Mouse (Mus musculus): ENCODE results near the gene Itfg2. TPM values are rescaled to one million over a fixed set of nuclear protein-coding genes. Genes with fewer than 3 reads are reported as not detected.

Gene Itfg2
- polyA plus RNA-seq, 1 experiment from 2014 or later, result 35.7 TPM

- Histone ChIP-seq H3K4me2 (ENCODE audit: low read length) (peak overlapping the region; percentile 82), H3K9ac (ENCODE audit: low read depth, low read length) (peak overlapping the region; percentile 98), H3K27me3 (replicated peaks; ENCODE audit: control insufficient read depth, insufficient read depth, low read length) (no peaks in the 10 kb centered on the region), H3K27ac (ENCODE audit: low read depth, low read length) (peak overlapping the region; percentile 94), H3K4me3 (ENCODE audit: low read length) (peak overlapping the region; percentile 90), H3K4me1 (ENCODE audit: control insufficient read depth, insufficient read depth, low read depth, low read length) (peaks cover 14% of the 10 kb centered on the region), H3K9me3 (ENCODE audit: control insufficient read depth, low read length) (no peaks in the 10 kb centered on the region), H3K36me3 (ENCODE audit: control insufficient read depth, insufficient read depth, low read length) (peaks cover 27% of the 10 kb centered on the region)
- peak; percentile 62 for ATAC-seq
- under 1% methylated on average over 50 of the region's 52 CpGs for WGBS
Measured at GRCm38 (mm10) chr6:128437731-128438316, 13.1 kb upstream of the Itfg2 start.

- WGBS, result 2% methylated on average over 10 of the region's 10 CpGs
- Histone ChIP-seq H3K4me3 (ENCODE audit: low read length) (peak overlapping the region; percentile 90), H3K27me3 (replicated peaks; ENCODE audit: control insufficient read depth, insufficient read depth, low read length) (no peaks in the 10 kb centered on the region), H3K36me3 (ENCODE audit: control insufficient read depth, insufficient read depth, low read length) (peaks cover 32% of the 10 kb centered on the region), H3K9ac (ENCODE audit: low read depth, low read length) (peak overlapping the region; percentile 98), H3K4me2 (ENCODE audit: low read length) (peak overlapping the region; percentile 82), H3K27ac (ENCODE audit: low read depth, low read length) (peak overlapping the region; percentile 94), H3K4me1 (ENCODE audit: control insufficient read depth, insufficient read depth, low read depth, low read length) (peaks cover 17% of the 10 kb centered on the region), H3K9me3 (ENCODE audit: control insufficient read depth, low read length) (no peaks in the 10 kb centered on the region)
- no peak; the same call in 1 of the 2 replicates for ATAC-seq
Measured at GRCm38 (mm10) chr6:128437288-128437687, 12.6 kb upstream of the Itfg2 start.

GRCm38 (mm10) chr6:128436356-128437005, 11.8 kb upstream of the Itfg2 start:
- H3K27ac ChIP-seq (ENCODE audit: low read depth, low read length), result no peak overlapping the region
- no peaks in the 10 kb centered on the region for H3K9me3 ChIP-seq (ENCODE audit: control insufficient read depth, low read length)
- peaks cover 17% of the 10 kb centered on the region for H3K4me1 ChIP-seq (ENCODE audit: control insufficient read depth, insufficient read depth, low read depth, low read length)
- H3K27me3 ChIP-seq (replicated peaks; ENCODE audit: control insufficient read depth, insufficient read depth, low read length), result no peaks in the 10 kb centered on the region
- H3K4me3 ChIP-seq (ENCODE audit: low read length), result peak overlapping the region; percentile 90
- ATAC-seq, result no peak
- no peak overlapping the region; the same call in 1 of the 2 replicates for H3K9ac ChIP-seq (ENCODE audit: low read depth, low read length)
- WGBS, result 89% methylated on average over 8 of the region's 8 CpGs
- peaks cover 40% of the 10 kb centered on the region for H3K36me3 ChIP-seq (ENCODE audit: control insufficient read depth, insufficient read depth, low read length)
- H3K4me2 ChIP-seq (ENCODE audit: low read length), result peak overlapping the region; percentile 82

GRCm38 (mm10) chr6:128435474-128435873, 10.7 kb upstream of the Itfg2 start:
- Histone ChIP-seq H3K27ac (ENCODE audit: low read depth, low read length) (no peak overlapping the region), H3K4me3 (ENCODE audit: low read length) (no peak overlapping the region), H3K4me1 (ENCODE audit: control insufficient read depth, insufficient read depth, low read depth, low read length) (peaks cover 17% of the 10 kb centered on the region), H3K4me2 (ENCODE audit: low read length) (no peak overlapping the region), H3K27me3 (replicated peaks; ENCODE audit: control insufficient read depth, insufficient read depth, low read length) (no peaks in the 10 kb centered on the region), H3K9ac (ENCODE audit: low read depth, low read length) (no peak overlapping the region), H3K36me3 (ENCODE audit: control insufficient read depth, insufficient read depth, low read length) (peaks cover 47% of the 10 kb centered on the region), H3K9me3 (ENCODE audit: control insufficient read depth, low read length) (no peaks in the 10 kb centered on the region)
- WGBS, result 81% methylated on average over 5 of the region's 5 CpGs
- no peak for ATAC-seq

- Histone ChIP-seq H3K27me3 (replicated peaks; ENCODE audit: control insufficient read depth, insufficient read depth, low read length) (no peaks in the 10 kb centered on the region), H3K9me3 (ENCODE audit: control insufficient read depth, low read length) (no peaks in the 10 kb centered on the region), H3K9ac (ENCODE audit: low read depth, low read length) (no peak overlapping the region), H3K27ac (ENCODE audit: low read depth, low read length) (no peak overlapping the region), H3K4me3 (ENCODE audit: low read length) (no peak overlapping the region), H3K4me1 (ENCODE audit: control insufficient read depth, insufficient read depth, low read depth, low read length) (peaks cover 13% of the 10 kb centered on the region), H3K36me3 (ENCODE audit: control insufficient read depth, insufficient read depth, low read length) (peaks cover 56% of the 10 kb centered on the region), H3K4me2 (ENCODE audit: low read length) (no peak overlapping the region)
- ATAC-seq, result no peak
- WGBS, result 90% methylated on average over 13 of the region's 13 CpGs
Measured at GRCm38 (mm10) chr6:128433566-128433965, 8.8 kb upstream of the Itfg2 start.

- WGBS, result 62% methylated on average over 13 of the region's 13 CpGs
- no peak for ATAC-seq
- no peaks in the 10 kb centered on the region for H3K9me3 ChIP-seq (ENCODE audit: control insufficient read depth, low read length)
Measured at GRCm38 (mm10) chr6:128432356-128432915, 7.7 kb upstream of the Itfg2 start.

GRCm38 (mm10) chr6:128429826-128430225, 5.1 kb upstream of the Itfg2 start:
- Histone ChIP-seq H3K27ac (ENCODE audit: low read depth, low read length) (no peak overlapping the region), H3K4me1 (ENCODE audit: control insufficient read depth, insufficient read depth, low read depth, low read length) (peaks cover 5% of the 10 kb centered on the region), H3K9ac (ENCODE audit: low read depth, low read length) (no peak overlapping the region), H3K9me3 (ENCODE audit: control insufficient read depth, low read length) (no peaks in the 10 kb centered on the region), H3K36me3 (ENCODE audit: control insufficient read depth, insufficient read depth, low read length) (peaks cover 54% of the 10 kb centered on the region), H3K27me3 (replicated peaks; ENCODE audit: control insufficient read depth, insufficient read depth, low read length) (no peaks in the 10 kb centered on the region), H3K4me2 (ENCODE audit: low read length) (no peak overlapping the region), H3K4me3 (ENCODE audit: low read length) (no peak overlapping the region)
- 91% methylated on average over 6 of the region's 6 CpGs for WGBS
- no peak for ATAC-seq

More at GRCm38 (mm10) chr6:128432356-128432915, 7.7 kb upstream of the Itfg2 start:
- Histone ChIP-seq H3K4me2 (ENCODE audit: low read length) (no peak overlapping the region), H3K27ac (ENCODE audit: low read depth, low read length) (no peak overlapping the region), H3K4me1 (ENCODE audit: control insufficient read depth, insufficient read depth, low read depth, low read length) (peaks cover 13% of the 10 kb centered on the region), H3K9ac (ENCODE audit: low read depth, low read length) (no peak overlapping the region), H3K4me3 (ENCODE audit: low read length) (no peak overlapping the region), H3K27me3 (replicated peaks; ENCODE audit: control insufficient read depth, insufficient read depth, low read length) (no peaks in the 10 kb centered on the region), H3K36me3 (ENCODE audit: control insufficient read depth, insufficient read depth, low read length) (peaks cover 60% of the 10 kb centered on the region)

- WGBS, result 93% methylated on average over 2 of the region's 2 CpGs
- no peak for ATAC-seq
Measured at GRCm38 (mm10) chr6:128429300-128429699, 4.6 kb upstream of the Itfg2 start.

GRCm38 (mm10) chr6:128427571-128427970, 2.8 kb upstream of the Itfg2 start:
- no peak overlapping the region for H3K4me3 ChIP-seq (ENCODE audit: low read length)
- H3K4me1 ChIP-seq (ENCODE audit: control insufficient read depth, insufficient read depth, low read depth, low read length), result peaks cover 5% of the 10 kb centered on the region
- no peak overlapping the region for H3K27ac ChIP-seq (ENCODE audit: low read depth, low read length)
- 92% methylated on average over 5 of the region's 5 CpGs for WGBS
- H3K27me3 ChIP-seq (replicated peaks; ENCODE audit: control insufficient read depth, insufficient read depth, low read length), result no peaks in the 10 kb centered on the region
- peaks cover 31% of the 10 kb centered on the region for H3K36me3 ChIP-seq (ENCODE audit: control insufficient read depth, insufficient read depth, low read length)
- H3K9me3 ChIP-seq (ENCODE audit: control insufficient read depth, low read length), result no peaks in the 10 kb centered on the region
- no peak overlapping the region for H3K9ac ChIP-seq (ENCODE audit: low read depth, low read length)
- ATAC-seq, result no peak
- no peak overlapping the region for H3K4me2 ChIP-seq (ENCODE audit: low read length)

More at GRCm38 (mm10) chr6:128429300-128429699, 4.6 kb upstream of the Itfg2 start:
- no peak overlapping the region for H3K9ac ChIP-seq (ENCODE audit: low read depth, low read length)
- no peak overlapping the region for H3K4me3 ChIP-seq (ENCODE audit: low read length)
- no peak overlapping the region for H3K4me2 ChIP-seq (ENCODE audit: low read length)
- peaks cover 48% of the 10 kb centered on the region for H3K36me3 ChIP-seq (ENCODE audit: control insufficient read depth, insufficient read depth, low read length)
- H3K9me3 ChIP-seq (ENCODE audit: control insufficient read depth, low read length), result no peaks in the 10 kb centered on the region
- no peak overlapping the region for H3K27ac ChIP-seq (ENCODE audit: low read depth, low read length)
- H3K4me1 ChIP-seq (ENCODE audit: control insufficient read depth, insufficient read depth, low read depth, low read length), result peaks cover 5% of the 10 kb centered on the region
- H3K27me3 ChIP-seq (replicated peaks; ENCODE audit: control insufficient read depth, insufficient read depth, low read length), result no peaks in the 10 kb centered on the region
